Mouse (Mus musculus): ENCODE results near the gene Zfp444.

DNA sequence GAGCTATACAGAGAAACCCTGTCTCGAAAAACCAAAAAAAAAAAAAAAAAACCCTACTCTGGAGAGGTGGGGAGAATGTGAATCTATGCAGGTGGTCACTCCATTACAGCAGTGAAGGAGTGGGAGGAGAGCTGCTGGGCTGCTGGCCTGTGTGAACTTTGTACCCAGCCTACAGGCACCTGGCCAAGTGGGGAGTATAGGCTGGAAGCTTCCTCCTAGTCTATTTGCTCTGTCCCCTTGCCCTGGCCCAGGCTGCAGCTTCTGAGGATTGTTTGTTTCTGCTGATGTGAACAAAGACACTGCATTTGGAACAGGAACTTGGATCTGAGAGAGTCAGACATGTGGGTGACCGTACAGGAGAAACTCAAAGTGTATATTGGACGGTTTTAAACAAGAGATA is 2.6 kb upstream of the Zfp444 start:
- TF ChIP-seq MAFK (IDR thresholded peaks at IDR 0.05; ENCODE audit: borderline replicate concordance, low read depth, low read length), result no peak
- TF ChIP-seq MAZ (IDR thresholded peaks at IDR 0.05; ENCODE audit: low read depth, low read length), result no peak
- no peak for TF ChIP-seq POLR2A (IDR thresholded peaks at IDR 0.05; ENCODE audit: control insufficient read depth in 1 of 2, insufficient read depth in 1 of 2, low read depth in 1 of 2, low read length in 2 of 2, poor library complexity in 1 of 2)
- TF ChIP-seq CTCF (IDR thresholded peaks at IDR 0.05 in 2 of 3, conservative IDR thresholded peaks at IDR 0.05 in 1 of 3; ENCODE audit: control insufficient read depth in 1 of 3, insufficient read depth in 1 of 3, low read depth in 2 of 3, low read length in 3 of 3, poor library complexity in 1 of 3, severe bottlenecking in 1 of 3), result no peak
- no peak for TF ChIP-seq SMC3 (IDR thresholded peaks at IDR 0.05; ENCODE audit: low read depth, low read length)
- no peak for TF ChIP-seq HCFC1 (IDR thresholded peaks at IDR 0.05; ENCODE audit: low read depth, low read length)
- TF ChIP-seq MXI1 (IDR thresholded peaks at IDR 0.05; ENCODE audit: low read depth, low read length), result no peak
- no peak for TF ChIP-seq GATA1 (IDR thresholded peaks at IDR 0.05; ENCODE audit: low read depth, low read length)
- TF ChIP-seq ZMIZ1 (IDR thresholded peaks at IDR 0.05; ENCODE audit: low read depth, low read length), result no peak
